Mouse (Mus musculus): Measurements from ENCODE around the gene Ccdc149. TPM values are rescaled to one million over a fixed set of nuclear protein-coding genes. Genes with fewer than 3 reads are reported as not detected.

Ccdc149 gene
- polyA plus RNA-seq, 1 experiment from 2014 or later: 3.2 TPM

GRCm38 (mm10) chr5:52350451-52350850 is 120.9 kb downstream of the Ccdc149 start:
- H3K27me3 ChIP-seq (ENCODE audit: control insufficient read depth, insufficient read depth, low read length): no peaks in the 10 kb centered on the region
- H3K4me2 ChIP-seq (ENCODE audit: low read depth, low read length, severe bottlenecking): no peak overlapping the region
- no peaks in the 10 kb centered on the region for H3K36me3 ChIP-seq (ENCODE audit: control insufficient read depth, insufficient read depth, low read length)
- H3K4me1 ChIP-seq (replicated peaks; ENCODE audit: control insufficient read depth, insufficient read depth, low read length): no peaks in the 10 kb centered on the region
- H3K9ac ChIP-seq (ENCODE audit: low read length): no peak overlapping the region
- 92% methylated on average over 2 of the region's 2 CpGs for WGBS
- no peak overlapping the region for H3K4me3 ChIP-seq (ENCODE audit: low read depth, low read length)
- DNase-seq (ENCODE audit: low spot score) (no peak), ATAC-seq (replicated peaks; ENCODE audit: low FRiP score) (no peak)
- H3K9me3 ChIP-seq (ENCODE audit: control insufficient read depth, low read length): no peaks in the 10 kb centered on the region
- H3K27ac ChIP-seq (ENCODE audit: low read depth, low read length): no peak overlapping the region

GRCm38 (mm10) chr5:52346890-52347289 is 124.4 kb downstream of the Ccdc149 start:
- H3K4me1 ChIP-seq (replicated peaks; ENCODE audit: control insufficient read depth, insufficient read depth, low read length): no peaks in the 10 kb centered on the region
- no peak for ATAC-seq (replicated peaks; ENCODE audit: low FRiP score)

GRCm38 (mm10) chr5:52339134-52339533 is 132.2 kb downstream of the Ccdc149 start:
- Histone ChIP-seq H3K4me2 (ENCODE audit: low read depth, low read length, severe bottlenecking) (no peak overlapping the region), H3K27me3 (ENCODE audit: control insufficient read depth, insufficient read depth, low read length) (no peaks in the 10 kb centered on the region), H3K9me3 (ENCODE audit: control insufficient read depth, low read length) (no peaks in the 10 kb centered on the region), H3K4me1 (replicated peaks; ENCODE audit: control insufficient read depth, insufficient read depth, low read length) (no peaks in the 10 kb centered on the region), H3K36me3 (ENCODE audit: control insufficient read depth, insufficient read depth, low read length) (no peaks in the 10 kb centered on the region), H3K9ac (ENCODE audit: low read length) (no peak overlapping the region), H3K27ac (ENCODE audit: low read depth, low read length) (no peak overlapping the region), H3K4me3 (ENCODE audit: low read depth, low read length) (no peak overlapping the region)
- ATAC-seq (replicated peaks; ENCODE audit: low FRiP score): no peak
- no peak for DNase-seq (ENCODE audit: low spot score)
- 89% methylated on average over 2 of the region's 2 CpGs for WGBS

More at GRCm38 (mm10) chr5:52346890-52347289, 124.4 kb downstream of the Ccdc149 start:
- Histone ChIP-seq H3K9me3 (ENCODE audit: control insufficient read depth, low read length) (no peaks in the 10 kb centered on the region), H3K27me3 (ENCODE audit: control insufficient read depth, insufficient read depth, low read length) (no peaks in the 10 kb centered on the region), H3K4me3 (ENCODE audit: low read depth, low read length) (no peak overlapping the region), H3K36me3 (ENCODE audit: control insufficient read depth, insufficient read depth, low read length) (no peaks in the 10 kb centered on the region), H3K27ac (ENCODE audit: low read depth, low read length) (no peak overlapping the region), H3K4me2 (ENCODE audit: low read depth, low read length, severe bottlenecking) (no peak overlapping the region), H3K9ac (ENCODE audit: low read length) (no peak overlapping the region)
- WGBS: 80% methylated on average over 2 of the region's 2 CpGs
- no peak for DNase-seq (ENCODE audit: low spot score)

- Histone ChIP-seq H3K27ac (ENCODE audit: low read depth, low read length) (no peak overlapping the region), H3K4me2 (ENCODE audit: low read depth, low read length, severe bottlenecking) (no peak overlapping the region), H3K9ac (ENCODE audit: low read length) (no peak overlapping the region), H3K27me3 (ENCODE audit: control insufficient read depth, insufficient read depth, low read length) (no peaks in the 10 kb centered on the region), H3K4me1 (replicated peaks; ENCODE audit: control insufficient read depth, insufficient read depth, low read length) (no peaks in the 10 kb centered on the region), H3K9me3 (ENCODE audit: control insufficient read depth, low read length) (no peaks in the 10 kb centered on the region), H3K4me3 (ENCODE audit: low read depth, low read length) (no peak overlapping the region), H3K36me3 (ENCODE audit: control insufficient read depth, insufficient read depth, low read length) (no peaks in the 10 kb centered on the region)
- WGBS: 84% methylated on average over 3 of the region's 3 CpGs
- ATAC-seq (replicated peaks; ENCODE audit: low FRiP score): no peak
- DNase-seq (ENCODE audit: low spot score): no peak
These were observed 135.7 kb downstream of the Ccdc149 start for GRCm38 (mm10) chr5:52335590-52335989.

GRCm38 (mm10) chr5:52332120-52332519 is 139.2 kb downstream of the Ccdc149 start:
- ATAC-seq (replicated peaks; ENCODE audit: low FRiP score) (no peak), DNase-seq (ENCODE audit: low spot score) (no peak)
- H3K4me3 ChIP-seq (ENCODE audit: low read depth, low read length): no peak overlapping the region
- H3K4me2 ChIP-seq (ENCODE audit: low read depth, low read length, severe bottlenecking): no peak overlapping the region
- no peaks in the 10 kb centered on the region for H3K9me3 ChIP-seq (ENCODE audit: control insufficient read depth, low read length)
- no peaks in the 10 kb centered on the region for H3K4me1 ChIP-seq (replicated peaks; ENCODE audit: control insufficient read depth, insufficient read depth, low read length)
- WGBS: 35% methylated on average over 8 of the region's 8 CpGs
- H3K27ac ChIP-seq (ENCODE audit: low read depth, low read length): no peak overlapping the region
- H3K9ac ChIP-seq (ENCODE audit: low read length): no peak overlapping the region
- no peaks in the 10 kb centered on the region for H3K27me3 ChIP-seq (ENCODE audit: control insufficient read depth, insufficient read depth, low read length)
- H3K36me3 ChIP-seq (ENCODE audit: control insufficient read depth, insufficient read depth, low read length): no peaks in the 10 kb centered on the region

Other genes starting within 250 kb of the Ccdc149 start
- 0.20 and 0.39 TPM in 2 replicates for gene Sod3, start 107.7 kb downstream of the Ccdc149 start, polyA plus RNA-seq (2014; fragmentation: Nextera tagmentation; extraction: Ambion mirVana)
- 0.80 and 0.88 TPM in 2 replicates for gene Lgi2, start 94.9 kb upstream of the Ccdc149 start, polyA plus RNA-seq (2014; fragmentation: Nextera tagmentation; extraction: Ambion mirVana)
- gene Sepsecs, start 198.2 kb upstream of the Ccdc149 start, polyA plus RNA-seq (2014; fragmentation: Nextera tagmentation; extraction: Ambion mirVana): 9.0 and 9.5 TPM in 2 replicates